Mouse (Mus musculus) embryonic facial prominence, embryonic 12.5 days (tissue): ENCODE data around the gene Ankrd13d. TPM values are rescaled to one million over a fixed set of nuclear protein-coding genes. Genes with fewer than 3 reads are reported as not detected.
"Not testable (repeated sequence)": the region's sequence is repeated elsewhere in the genome, so short reads cannot be mapped to it uniquely, and the experiment has no call there.

Experiments used
- ATAC-seq: fragments of 200-750 bp; cut with Nextera tagmentation; 2 replicates; pipeline ENCODE4 v1.8.0; 2017; ENCODE audit not compliant: insufficient number of reproducible peaks, insufficient read depth, low FRiP score, low TSS enrichment
- H3K27ac ChIP-seq: fragments of 300-500 bp; sonication (generic); 2 replicates; pipeline ENCODE4 v1.5.1; 2016; ENCODE audit warnings: mild to moderate bottlenecking
- H3K27me3 ChIP-seq: fragments of 300-500 bp; sonication (generic); 2 replicates; pipeline ENCODE4 v1.6.1; 2016; ENCODE audit warnings: mild to moderate bottlenecking, moderate library complexity
- H3K36me3 ChIP-seq: fragments of 300-500 bp; sonication (generic); 2 replicates; pipeline ENCODE4 v1.6.1; 2016; ENCODE audit warnings: mild to moderate bottlenecking
- H3K4me1 ChIP-seq: fragments of 300-500 bp; sonication (generic); 2 replicates; pipeline ENCODE4 v1.6.1; 2016
- H3K4me2 ChIP-seq: fragments of 300-500 bp; sonication (generic); replicated peaks from 2 replicates; pipeline ENCODE4 v1.6.1; 2016; ENCODE audit warnings: mild to moderate bottlenecking, moderate library complexity
- H3K4me3 ChIP-seq: fragments of 300-500 bp; sonication (generic); 2 replicates; pipeline ENCODE4 v1.5.1; 2016; ENCODE audit warnings: mild to moderate bottlenecking
- H3K9ac ChIP-seq: fragments of 300-500 bp; sonication (generic); 2 replicates; pipeline ENCODE4 v1.6.1; 2016; ENCODE audit warnings: mild to moderate bottlenecking, moderate library complexity
- H3K9me3 ChIP-seq: fragments of 300-500 bp; sonication (generic); 2 replicates; pipeline ENCODE4 v1.6.1; 2016; ENCODE audit warnings: mild to moderate bottlenecking, moderate library complexity
- WGBS: fragments of 180-500 bp; shearing (Covaris S2); methylation state at CpG from one replicate; pipeline ENCODE4 v1.1.7; 2016; 5-methylcytosine and 5-hydroxymethylcytosine counted together
- polyA plus RNA-seq: library from polyadenylated mRNA; unstranded; fragments of >200 nt; fragmentation: Nextera tagmentation; extraction: Ambion mirVana; gene quantifications from 2 replicates; pipeline ENCODE4 v1.2.1, GENCODE M21; 2016

Ankrd13d gene
- polyA plus RNA-seq, 1 experiment from 2014 or later, result 11.0 TPM

DNA sequence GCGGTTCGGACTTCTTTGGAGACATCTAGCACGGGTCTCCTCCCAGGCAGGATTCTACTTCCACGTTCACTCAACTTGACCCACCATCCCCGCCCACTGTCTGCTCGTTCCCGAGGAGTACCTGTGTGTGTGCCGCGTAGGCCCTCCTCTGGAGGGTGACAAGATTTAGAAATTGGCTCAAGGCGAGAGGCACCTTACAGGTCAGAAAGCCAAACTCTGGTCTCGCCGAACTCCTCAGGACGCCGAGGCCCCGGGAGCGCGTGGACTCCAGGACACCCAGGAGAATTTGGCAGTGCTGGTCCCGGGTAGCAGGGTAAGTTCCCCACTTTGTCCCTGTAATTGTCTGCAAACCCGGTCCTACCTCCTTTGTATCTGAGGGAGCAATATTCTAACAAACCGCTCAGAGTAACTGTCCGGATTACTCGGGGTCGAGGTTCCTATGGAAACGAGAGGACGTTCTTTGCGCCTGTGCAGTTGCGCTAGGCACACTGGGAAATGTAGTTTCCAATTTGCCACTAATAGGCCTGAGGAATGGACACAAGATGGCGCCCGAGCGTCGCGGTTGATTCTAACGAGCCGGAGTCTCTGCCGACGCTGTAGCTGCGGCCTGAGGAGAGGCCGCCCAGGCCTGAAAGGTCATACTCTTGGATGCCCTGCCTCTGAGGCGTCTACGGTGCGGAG lies 25.6 kb downstream of the Ankrd13d start:
- Histone ChIP-seq H3K4me2 (peak overlapping the region; percentile 81), H3K4me1 (no peaks in the 10 kb centered on the region), H3K27me3 (no peaks in the 10 kb centered on the region), H3K4me3 (peak overlapping the region; percentile 58), H3K9me3 (no peaks in the 10 kb centered on the region), H3K9ac (peak overlapping the region; percentile 52), H3K36me3 (no peaks in the 10 kb centered on the region), H3K27ac (no peak overlapping the region)
- ATAC-seq, result peak; percentile 85
- WGBS, result under 1% methylated on average over 41 of the region's 41 CpGs

DNA sequence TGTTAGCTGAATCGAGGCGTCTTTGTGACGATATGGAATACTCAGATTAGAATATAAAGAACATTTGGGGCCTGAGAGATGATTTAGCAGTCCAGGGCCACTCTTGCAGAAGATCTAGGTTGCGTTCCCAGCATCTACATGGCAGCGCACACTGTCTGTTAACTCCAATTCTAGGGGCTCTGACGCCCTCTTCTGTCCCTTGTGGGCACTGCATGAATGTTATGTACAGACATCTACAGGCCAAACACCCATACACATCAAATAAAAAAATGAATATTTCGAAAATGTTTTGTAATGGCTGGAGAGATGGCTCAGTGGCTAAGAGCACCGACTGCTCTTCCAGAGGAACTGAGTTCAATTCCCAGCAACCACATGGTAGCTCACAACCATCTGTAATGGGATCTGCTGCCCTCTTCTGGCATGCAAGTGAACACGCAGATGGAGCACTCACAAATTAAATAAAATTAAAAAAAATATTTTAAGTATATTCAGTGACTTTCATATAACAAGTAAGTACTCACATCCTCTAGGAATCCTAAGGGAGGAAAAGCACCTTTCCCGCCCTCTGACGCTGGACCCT lies 27.3 kb downstream of the Ankrd13d start:
- no peak overlapping the region for H3K4me2 ChIP-seq
- no peak overlapping the region for H3K27ac ChIP-seq
- no peak overlapping the region for H3K4me3 ChIP-seq
- no peaks in the 10 kb centered on the region for H3K9me3 ChIP-seq
- H3K36me3 ChIP-seq, result no peaks in the 10 kb centered on the region
- no peaks in the 10 kb centered on the region for H3K27me3 ChIP-seq
- WGBS, result 67% methylated on average over 11 of the region's 11 CpGs
- no peaks in the 10 kb centered on the region for H3K4me1 ChIP-seq
- H3K9ac ChIP-seq, result no peak overlapping the region
- ATAC-seq, result no peak

DNA sequence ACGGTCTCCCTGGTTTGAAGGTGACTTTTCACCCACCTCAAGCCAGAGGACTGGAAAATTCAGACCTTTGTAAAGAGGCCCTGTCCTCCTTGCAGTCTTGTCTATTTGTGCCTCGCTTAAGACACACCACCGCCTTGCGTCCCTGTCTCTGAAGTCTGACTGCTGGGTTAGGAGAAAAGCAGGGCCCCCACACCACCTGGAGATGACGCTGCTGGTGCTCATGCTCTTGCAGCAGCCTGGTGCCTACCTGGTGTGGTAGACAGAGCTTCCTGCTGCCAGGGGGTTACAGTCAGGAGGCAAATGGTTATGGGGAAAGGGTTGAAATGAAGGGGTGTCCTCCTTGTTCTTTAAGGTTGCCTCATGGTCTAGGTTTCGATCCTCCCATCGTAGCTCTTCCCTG lies 28.7 kb downstream of the Ankrd13d start:
- no peaks in the 10 kb centered on the region for H3K9me3 ChIP-seq
- H3K27ac ChIP-seq, result no peak overlapping the region
- ATAC-seq, result no peak
- no peak overlapping the region for H3K4me2 ChIP-seq
- 86% methylated on average over 7 of the region's 7 CpGs for WGBS
- H3K36me3 ChIP-seq, result no peaks in the 10 kb centered on the region
- H3K4me1 ChIP-seq, result no peaks in the 10 kb centered on the region
- no peaks in the 10 kb centered on the region for H3K27me3 ChIP-seq
- no peak overlapping the region for H3K9ac ChIP-seq
- no peak overlapping the region for H3K4me3 ChIP-seq

DNA sequence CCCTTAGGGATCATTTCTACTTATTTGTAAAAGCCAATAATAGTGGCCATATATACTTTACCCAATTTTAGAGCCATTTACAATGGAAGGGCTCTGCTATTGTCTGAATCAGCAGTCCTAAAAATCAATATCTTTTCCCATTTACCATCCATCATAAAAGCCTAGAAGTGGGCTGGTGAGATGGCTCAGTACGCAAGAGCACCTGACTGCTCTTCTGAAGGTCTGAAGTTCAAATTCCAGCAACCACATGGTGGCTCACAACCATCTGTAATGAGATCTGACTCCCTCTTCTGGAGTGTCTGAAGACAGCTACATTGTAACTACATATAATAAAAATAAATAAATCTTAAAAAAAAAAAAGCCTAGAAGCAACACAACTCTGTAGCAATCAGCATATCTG lies 34.3 kb downstream of the Ankrd13d start:
- not testable (repeated sequence) for H3K27me3 ChIP-seq, ATAC-seq, H3K9ac ChIP-seq, H3K4me3 ChIP-seq, H3K27ac ChIP-seq, H3K9me3 ChIP-seq, H3K36me3 ChIP-seq, H3K4me2 ChIP-seq, H3K4me1 ChIP-seq
- 62% methylated on average over 1 of the region's 1 CpGs for WGBS

DNA sequence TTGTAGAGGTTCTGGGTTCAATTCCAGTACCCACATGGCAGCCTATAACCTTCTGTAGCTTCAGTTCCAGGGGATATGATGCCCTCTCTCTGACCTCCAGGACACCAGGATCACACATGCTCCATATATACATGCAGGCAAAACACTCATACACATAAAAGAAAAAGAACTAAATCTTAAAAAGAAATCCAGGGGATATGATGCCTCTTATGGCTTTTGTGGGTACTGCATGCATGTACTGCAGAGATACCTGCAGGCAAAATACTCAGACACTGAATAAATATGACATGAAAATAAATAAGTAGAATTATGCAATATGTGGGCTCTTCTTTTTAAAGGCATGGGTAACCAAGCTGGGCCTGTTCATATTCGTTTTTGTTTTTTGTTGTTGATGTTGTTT lies 35.9 kb downstream of the Ankrd13d start:
- 0 out of 2 replicates have a peak, but pooled peaks cover 3% of the 10 kb centered on the region for H3K27me3 ChIP-seq
- H3K4me3 ChIP-seq, result no peak overlapping the region
- H3K4me1 ChIP-seq, result no peaks in the 10 kb centered on the region

DNA sequence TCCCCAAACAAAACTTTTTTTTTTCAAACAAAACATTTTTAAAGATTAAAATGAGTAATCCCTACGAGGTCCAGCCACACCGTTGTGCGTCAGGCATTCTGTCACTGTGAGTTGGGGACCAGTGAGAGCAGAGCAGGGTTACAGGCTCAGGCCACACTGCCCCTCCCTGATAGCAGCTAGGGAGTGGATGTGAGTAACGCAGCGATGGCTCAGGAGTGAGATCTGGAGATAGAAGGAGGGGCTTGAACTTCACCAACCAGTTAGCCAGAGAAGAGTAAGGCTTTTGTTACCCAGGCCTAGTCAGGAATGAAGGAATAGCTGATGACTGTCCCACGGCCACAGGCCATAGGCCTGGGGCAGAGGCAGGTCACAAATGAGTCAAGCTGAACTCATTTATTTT lies 38.2 kb downstream of the Ankrd13d start:
- no peaks in the 10 kb centered on the region for H3K9me3 ChIP-seq
- H3K9ac ChIP-seq, result no peak overlapping the region
- 0 out of 2 replicates have a peak, but pooled peaks cover 3% of the 10 kb centered on the region for H3K27me3 ChIP-seq
- H3K27ac ChIP-seq, result no peak overlapping the region
- H3K4me1 ChIP-seq, result peaks cover 5% of the 10 kb centered on the region; the same call in 1 of the 2 replicates
- no peak overlapping the region for H3K4me2 ChIP-seq
- no peak overlapping the region for H3K4me3 ChIP-seq
- no peak for ATAC-seq
- 78% methylated on average over 6 of the region's 6 CpGs for WGBS
- no peaks in the 10 kb centered on the region for H3K36me3 ChIP-seq

More for the DNA sequence above, 35.9 kb downstream of the Ankrd13d start:
- H3K36me3 ChIP-seq, result no peaks in the 10 kb centered on the region
- ATAC-seq, result no peak
- 55% methylated on average over 1 of the region's 1 CpGs for whole genome bisulfite sequencing
- H3K9me3 ChIP-seq, result no peaks in the 10 kb centered on the region
- H3K9ac ChIP-seq, result no peak overlapping the region
- H3K27ac ChIP-seq, result no peak overlapping the region
- no peak overlapping the region for H3K4me2 ChIP-seq

DNA sequence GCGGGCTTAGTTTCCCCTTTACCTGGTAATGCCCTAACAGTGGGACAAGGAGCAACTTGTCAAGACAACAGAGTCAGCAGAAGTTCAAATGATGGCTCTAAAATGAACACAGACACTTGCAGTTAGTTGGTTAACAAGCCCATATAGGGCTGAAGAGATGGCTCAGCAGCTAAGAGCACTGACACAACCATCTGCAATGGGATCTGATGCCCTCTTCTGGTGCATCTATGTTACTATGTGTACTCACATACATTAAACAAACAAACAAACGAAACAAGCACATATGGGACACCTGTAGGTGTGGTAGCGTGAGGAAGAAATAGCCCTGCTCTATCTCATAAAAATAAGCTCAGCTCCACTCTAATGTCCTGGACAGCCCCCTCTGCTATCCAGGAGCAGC lies 40.5 kb downstream of the Ankrd13d start:
- Histone ChIP-seq H3K4me3 (no peak overlapping the region), H3K4me1 (peaks cover 5% of the 10 kb centered on the region; the same call in 1 of the 2 replicates), H3K27ac (no peak overlapping the region), H3K9me3 (no peaks in the 10 kb centered on the region), H3K9ac (no peak overlapping the region), H3K36me3 (no peaks in the 10 kb centered on the region), H3K4me2 (no peak overlapping the region), H3K27me3 (no peaks in the 10 kb centered on the region)
- no peak for ATAC-seq
- 63% methylated on average over 3 of the region's 3 CpGs for WGBS

DNA sequence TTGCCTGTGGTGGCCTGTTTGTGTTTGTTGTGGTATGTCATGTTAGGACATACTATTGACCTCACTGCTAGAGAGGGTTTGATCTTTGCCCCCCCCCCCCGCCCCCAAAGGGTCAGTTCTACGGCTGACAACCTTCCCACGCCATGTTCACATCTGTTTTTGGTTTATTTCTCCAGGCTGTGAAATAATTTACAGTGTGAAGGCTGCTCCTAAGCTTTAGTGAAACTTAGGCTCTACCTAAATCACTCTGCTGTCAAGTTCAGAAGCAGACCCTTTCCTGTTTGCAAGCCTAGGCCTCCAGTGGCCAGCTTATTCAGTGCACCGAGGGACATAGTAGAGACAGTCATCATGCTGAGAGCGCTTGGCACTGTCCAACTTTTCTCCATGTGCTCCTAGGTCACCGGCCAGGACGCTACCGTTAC lies 42.7 kb downstream of the Ankrd13d start:
- H3K27me3 ChIP-seq, result no peaks in the 10 kb centered on the region
- no peaks in the 10 kb centered on the region for H3K9me3 ChIP-seq
- ATAC-seq, result no peak
- no peak overlapping the region for H3K9ac ChIP-seq
- 46% methylated on average over 8 of the region's 8 CpGs for WGBS
- H3K27ac ChIP-seq, result no peak overlapping the region
- H3K4me1 ChIP-seq, result peaks cover 5% of the 10 kb centered on the region; the same call in 1 of the 2 replicates
- H3K4me2 ChIP-seq, result no peak overlapping the region
- no peaks in the 10 kb centered on the region for H3K36me3 ChIP-seq
- no peak overlapping the region for H3K4me3 ChIP-seq

DNA sequence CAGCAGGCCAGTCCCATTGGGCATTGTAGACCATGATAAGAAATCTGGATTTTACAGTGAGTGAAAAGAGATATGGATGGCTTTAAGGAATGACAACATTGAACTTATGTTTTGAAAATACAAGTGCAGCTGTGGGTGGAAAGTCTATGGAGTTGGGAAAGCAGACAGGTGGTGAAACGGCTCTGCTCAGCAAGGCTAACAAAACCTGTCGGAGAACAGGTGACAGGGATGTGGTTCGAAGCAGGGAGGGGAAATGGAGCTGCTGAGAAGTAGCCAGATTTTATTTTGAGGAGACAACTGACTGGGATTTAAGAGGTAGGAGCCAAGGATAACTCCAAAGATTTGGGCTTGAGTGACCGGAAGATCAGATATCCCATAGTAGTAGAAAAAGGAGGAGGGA lies 48.4 kb downstream of the Ankrd13d start:
- Histone ChIP-seq H3K27me3 (peaks cover under 1% of the 10 kb centered on the region), H3K27ac (no peak overlapping the region), H3K4me1 (peaks cover 15% of the 10 kb centered on the region), H3K9me3 (no peaks in the 10 kb centered on the region), H3K36me3 (no peaks in the 10 kb centered on the region), H3K4me2 (no peak overlapping the region), H3K9ac (no peak overlapping the region), H3K4me3 (no peak overlapping the region)
- 73% methylated on average over 4 of the region's 4 CpGs for WGBS
- no peak for ATAC-seq

DNA sequence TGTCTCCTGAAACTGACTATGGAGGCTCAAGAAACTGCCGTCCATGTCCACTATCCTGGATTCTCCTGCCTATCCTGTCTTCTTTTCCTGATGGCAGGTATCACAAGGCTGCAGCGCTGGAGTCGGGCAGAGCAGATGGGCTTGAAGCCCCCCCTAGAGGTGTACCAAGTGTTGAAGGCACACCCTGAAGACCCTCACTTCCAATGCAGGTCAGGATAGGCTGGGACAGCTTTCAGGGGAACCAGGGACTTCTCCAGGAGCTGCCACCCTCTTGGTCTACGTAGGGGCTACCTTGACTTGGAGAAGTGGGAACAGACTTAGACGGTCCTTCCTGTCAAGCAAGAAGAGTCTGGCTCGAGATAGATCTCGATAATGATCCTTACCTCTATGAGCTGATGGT lies 50.3 kb downstream of the Ankrd13d start:
- H3K4me3 ChIP-seq, result no peak overlapping the region
- H3K4me1 ChIP-seq, result peaks cover 20% of the 10 kb centered on the region
- H3K4me2 ChIP-seq, result peak overlapping the region; percentile 96; the same call in 1 of the 2 replicates
- H3K9me3 ChIP-seq, result no peaks in the 10 kb centered on the region
- ATAC-seq, result no peak
- no peak overlapping the region for H3K27ac ChIP-seq
- no peaks in the 10 kb centered on the region for H3K36me3 ChIP-seq
- WGBS, result 84% methylated on average over 7 of the region's 7 CpGs
- peak overlapping the region; percentile 61; the same call in 1 of the 2 replicates for H3K9ac ChIP-seq
- H3K27me3 ChIP-seq, result peaks cover 4% of the 10 kb centered on the region

DNA sequence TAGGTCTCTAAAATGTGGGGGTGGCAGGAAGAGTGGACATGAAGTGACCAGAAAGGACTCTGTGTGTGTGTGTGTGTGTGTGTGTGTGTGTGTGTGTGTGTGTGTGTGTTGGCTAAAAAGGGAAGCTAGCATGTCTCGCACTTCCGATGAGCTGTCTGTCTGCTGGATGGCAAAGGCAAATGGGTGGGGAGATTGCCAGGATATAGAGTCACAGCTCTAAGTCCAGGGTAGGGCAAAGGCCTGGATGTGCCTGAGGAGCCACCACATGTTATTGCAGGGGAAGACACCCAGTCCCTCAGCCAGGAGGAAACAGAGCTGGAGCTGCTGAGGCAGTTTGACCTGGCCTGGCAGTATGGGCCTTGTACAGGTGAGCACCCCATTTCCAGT lies 50.8 kb downstream of the Ankrd13d start:
- H3K4me3 ChIP-seq, result peak overlapping the region; percentile 65
- peak overlapping the region; percentile 61 for H3K9ac ChIP-seq
- H3K27ac ChIP-seq, result peak overlapping the region; percentile 60
- peak overlapping the region; percentile 96 for H3K4me2 ChIP-seq
- H3K4me1 ChIP-seq, result peaks cover 20% of the 10 kb centered on the region
- no peaks in the 10 kb centered on the region for H3K36me3 ChIP-seq
- H3K27me3 ChIP-seq, result peaks cover 4% of the 10 kb centered on the region
- no peak for ATAC-seq
- 27% methylated on average over 2 of the region's 2 CpGs for WGBS
- H3K9me3 ChIP-seq, result no peaks in the 10 kb centered on the region
